Mouse (Mus musculus) frontal cortex, postnatal 10 days (tissue): ENCODE data around the gene Cdc42ep2.

Source experiments
- DNase-seq, 2 experiments: peaks; one replicate each; pipeline ENCODE4 v3.0.0; 2022; ENCODE audit warnings: low spot score in 2 of 2, mixed read lengths in 1 of 2

Cdc42ep2 gene

GRCm38 (mm10) chr19:5874391-5874968 lies 50.1 kb downstream of the Cdc42ep2 start:
- DNase-seq: no peak

GRCm38 (mm10) chr19:5872931-5873556 lies 51.6 kb downstream of the Cdc42ep2 start:
- no peak for DNase-seq

- no peak for DNase-seq
Observed at GRCm38 (mm10) chr19:5872528-5872927, 52.1 kb downstream of the Cdc42ep2 start.

GRCm38 (mm10) chr19:5871683-5872082 lies 52.9 kb downstream of the Cdc42ep2 start:
- DNase-seq: no peak

- DNase-seq: no peak
Observed at GRCm38 (mm10) chr19:5871273-5871672, 53.3 kb downstream of the Cdc42ep2 start.

- no peak for DNase-seq
Observed at GRCm38 (mm10) chr19:5868096-5868495, 56.5 kb downstream of the Cdc42ep2 start.
